Mouse (Mus musculus) heart, embryonic 12.5 days (tissue): Measurements from ENCODE around the gene Copz1. TPM values are rescaled to one million over a fixed set of nuclear protein-coding genes. Genes with fewer than 3 reads are reported as not detected.
A peak's percentile ranks its signal among the peaks of the same experiment; 100 is the strongest.
"Not testable (repeated sequence)": the region's sequence is repeated elsewhere in the genome, so short reads cannot be mapped to it uniquely, and the experiment has no call there.

Source experiments
- ATAC-seq: fragments of 200-750 bp; cut with Nextera tagmentation; 2 replicates; pipeline ENCODE4 v1.8.0; 2017; ENCODE audit warnings: moderate TSS enrichment, moderate library complexity; ENCODE audit not compliant: insufficient number of reproducible peaks, low FRiP score
- H3K27ac ChIP-seq: fragments of 300-500 bp; sonication (generic); 2 replicates; pipeline ENCODE4 v1.5.1; 2016; ENCODE audit warnings: mild to moderate bottlenecking, moderate library complexity; ENCODE audit not compliant: poor library complexity, severe bottlenecking
- H3K27me3 ChIP-seq: fragments of 300-500 bp; sonication (generic); replicated peaks from 2 replicates; pipeline ENCODE4 v1.6.1; 2016; ENCODE audit warnings: mild to moderate bottlenecking, moderate library complexity
- H3K36me3 ChIP-seq: fragments of 300-500 bp; sonication (generic); 2 replicates; pipeline ENCODE4 v1.6.1; 2016; ENCODE audit warnings: mild to moderate bottlenecking, moderate library complexity
- H3K4me1 ChIP-seq: fragments of 300-500 bp; sonication (generic); replicated peaks from 2 replicates; pipeline ENCODE4 v1.6.1; 2016; ENCODE audit warnings: mild to moderate bottlenecking
- H3K4me2 ChIP-seq: fragments of 300-500 bp; sonication (generic); 2 replicates; pipeline ENCODE4 v1.6.1; 2016; ENCODE audit warnings: mild to moderate bottlenecking, moderate library complexity
- H3K4me3 ChIP-seq: fragments of 300-500 bp; sonication (generic); 2 replicates; pipeline ENCODE4 v1.5.1; 2016; ENCODE audit warnings: mild to moderate bottlenecking
- H3K9ac ChIP-seq: fragments of 300-500 bp; sonication (generic); 2 replicates; pipeline ENCODE4 v1.6.1; 2016; ENCODE audit warnings: mild to moderate bottlenecking, moderate library complexity
- H3K9me3 ChIP-seq: fragments of 300-500 bp; sonication (generic); replicated peaks from 2 replicates; pipeline ENCODE4 v1.6.1; 2016; ENCODE audit warnings: mild to moderate bottlenecking, moderate library complexity
- WGBS: fragments of 180-500 bp; shearing (Covaris S2); methylation state at CpG from one replicate; pipeline ENCODE4 v1.1.7; 2016; 5-methylcytosine and 5-hydroxymethylcytosine counted together
- polyA plus RNA-seq: library from polyadenylated mRNA; unstranded; fragments of >200 nt; fragmentation: Nextera tagmentation; extraction: Ambion mirVana; gene quantifications from 2 replicates; pipeline ENCODE4 v1.2.1, GENCODE M21; 2016

The Copz1 gene
- polyA plus RNA-seq, 1 experiment from 2014 or later: 166 TPM

DNA sequence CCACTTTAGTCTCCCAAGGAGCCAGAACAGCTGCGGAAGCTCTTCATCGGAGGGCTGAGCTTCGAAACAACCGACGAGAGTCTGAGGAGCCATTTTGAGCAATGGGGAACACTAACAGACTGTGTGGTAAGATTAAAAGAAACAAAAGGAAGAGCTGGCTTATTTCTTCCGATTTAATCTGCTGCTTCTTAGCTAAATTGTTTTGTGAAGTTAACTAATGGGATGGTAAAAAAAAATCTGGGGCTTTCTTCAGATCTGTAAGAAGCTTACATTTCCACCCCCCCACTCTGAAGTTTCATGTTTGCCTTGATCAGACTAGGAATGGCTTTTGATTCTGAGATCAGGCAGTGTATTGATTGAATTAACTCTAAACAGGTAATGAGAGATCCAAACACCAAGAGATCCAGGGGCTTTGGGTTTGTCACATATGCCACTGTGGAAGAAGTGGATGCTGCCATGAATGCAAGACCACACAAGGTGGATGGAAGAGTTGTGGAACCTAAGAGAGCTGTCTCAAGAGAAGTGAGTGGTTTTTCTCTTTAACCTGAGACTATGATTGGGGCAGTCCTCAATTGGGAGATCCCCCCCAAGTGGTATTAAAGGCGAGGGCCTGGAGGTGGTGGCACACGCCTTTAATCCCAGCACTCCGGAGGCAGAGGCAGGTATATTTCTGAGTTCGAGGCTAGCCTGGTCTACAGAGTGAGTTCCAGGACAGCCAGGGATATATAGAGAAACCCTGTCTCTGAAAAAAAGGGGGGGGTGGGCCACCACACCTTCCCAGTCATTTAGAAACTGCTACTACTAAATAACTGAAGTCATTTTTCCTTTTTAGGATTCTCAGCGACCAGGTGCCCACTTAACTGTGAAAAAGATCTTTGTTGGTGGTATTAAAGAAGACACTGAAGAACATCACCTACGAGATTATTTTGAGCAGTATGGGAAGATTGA is 31.2 kb upstream of the Copz1 start:
- H3K27me3 ChIP-seq, H3K9me3 ChIP-seq, ATAC-seq: not testable (repeated sequence)
- H3K4me2 ChIP-seq: peak overlapping the region; percentile 95
- H3K36me3 ChIP-seq: peaks cover 46% of the 10 kb centered on the region
- H3K4me1 ChIP-seq: peaks cover 39% of the 10 kb centered on the region
- 14% methylated on average over 12 of the region's 12 CpGs for WGBS
- peak overlapping the region; percentile 86 for H3K27ac ChIP-seq
- peak overlapping the region; percentile 80 for H3K4me3 ChIP-seq
- H3K9ac ChIP-seq: peak overlapping the region; percentile 92

DNA sequence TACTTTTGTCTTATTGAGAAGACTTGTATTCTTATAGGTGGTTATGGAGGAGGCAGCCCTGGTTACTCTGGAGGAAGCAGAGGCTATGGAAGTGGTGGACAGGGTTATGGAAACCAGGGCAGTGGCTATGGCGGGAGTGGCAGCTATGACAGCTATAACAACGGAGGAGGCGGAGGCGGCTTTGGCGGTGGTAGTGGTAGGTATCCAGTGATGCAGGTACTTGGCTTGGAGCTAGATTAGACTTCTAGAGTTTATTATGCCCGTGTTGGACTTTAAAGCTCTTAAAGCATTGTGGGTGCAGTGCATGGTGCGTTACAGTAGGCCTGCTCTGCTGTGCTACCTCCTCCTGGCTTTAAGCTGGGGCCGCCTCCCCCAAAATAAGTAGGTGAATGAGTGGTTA is 29.6 kb upstream of the Copz1 start:
- peak overlapping the region; percentile 60 for H3K4me2 ChIP-seq
- WGBS: 73% methylated on average over 8 of the region's 8 CpGs
- H3K9me3 ChIP-seq: no peaks in the 10 kb centered on the region
- H3K4me3 ChIP-seq: peak overlapping the region; percentile 80
- 0 out of 2 replicates have a peak overlapping the region, but pooled peaks have one; percentile 40 for H3K27ac ChIP-seq
- ATAC-seq: no peak
- H3K27me3 ChIP-seq: no peaks in the 10 kb centered on the region
- H3K4me1 ChIP-seq: peaks cover 36% of the 10 kb centered on the region
- peak overlapping the region; percentile 21; the same call in 1 of the 2 replicates for H3K9ac ChIP-seq
- peaks cover 58% of the 10 kb centered on the region for H3K36me3 ChIP-seq

DNA sequence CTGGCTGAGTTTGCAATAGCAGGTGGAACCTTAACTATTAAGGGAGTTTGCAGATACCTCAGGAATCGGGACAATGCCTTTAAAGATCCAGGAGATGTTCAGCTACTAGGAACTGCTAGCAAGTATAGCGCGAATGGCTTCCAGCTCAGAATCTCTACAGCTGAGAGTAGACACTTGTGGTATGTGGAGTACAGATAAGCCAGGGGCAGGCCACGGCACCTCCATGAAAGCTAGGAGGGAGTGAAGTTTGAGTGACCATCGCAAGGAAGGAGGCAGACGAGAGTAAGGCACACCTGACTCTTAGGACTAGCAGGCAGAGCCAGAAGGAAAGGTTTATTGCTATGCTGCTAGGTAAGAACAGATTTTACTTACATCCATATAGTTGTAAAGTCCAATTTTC is 26.9 kb upstream of the Copz1 start:
- Histone ChIP-seq H3K9ac (no peak overlapping the region), H3K4me2 (no peak overlapping the region), H3K27me3 (no peaks in the 10 kb centered on the region), H3K36me3 (peaks cover 72% of the 10 kb centered on the region), H3K9me3 (no peaks in the 10 kb centered on the region), H3K27ac (0 out of 2 replicates have a peak overlapping the region, but pooled peaks have one; percentile 18), H3K4me1 (peaks cover 32% of the 10 kb centered on the region), H3K4me3 (0 out of 2 replicates have a peak overlapping the region, but pooled peaks have one; percentile 15)
- WGBS: 37% methylated on average over 6 of the region's 6 CpGs
- peak; percentile 24; the same call in 1 of the 2 replicates for ATAC-seq

DNA sequence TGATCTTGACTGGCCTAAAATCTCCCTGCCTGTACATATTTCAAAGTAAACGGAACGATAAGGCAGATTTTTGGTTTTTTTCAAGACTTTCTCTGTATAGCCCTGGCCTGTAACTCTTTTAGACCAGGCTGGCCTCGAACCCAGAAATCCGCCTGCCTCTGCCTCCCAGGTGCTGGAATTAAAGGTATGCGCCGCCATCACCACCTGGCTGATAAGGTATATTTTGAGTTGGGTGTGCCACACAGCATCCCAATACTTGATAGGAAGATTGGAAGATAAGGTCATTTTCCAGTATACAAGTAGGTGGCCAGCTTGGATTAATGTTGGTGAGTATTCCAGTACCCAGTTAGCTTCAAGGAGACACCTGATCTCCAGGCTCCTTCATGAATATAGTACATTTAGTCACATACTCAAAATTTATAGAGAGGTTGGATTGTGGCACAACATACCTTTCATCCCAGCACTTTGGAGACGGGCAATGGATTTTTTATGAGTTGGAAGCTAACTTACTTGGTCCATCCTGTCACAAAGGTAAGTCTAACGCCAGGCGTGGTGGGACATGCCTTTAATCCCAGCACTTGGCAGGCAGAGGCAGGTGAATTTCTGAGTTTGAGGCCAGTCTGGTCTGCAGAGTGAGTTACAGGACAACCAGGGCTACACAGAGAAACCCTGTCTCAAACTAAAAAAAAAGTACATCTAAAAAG is 25.3 kb upstream of the Copz1 start:
- no peaks in the 10 kb centered on the region for H3K9me3 ChIP-seq
- H3K27ac ChIP-seq: peak overlapping the region; percentile 24; the same call in 1 of the 2 replicates
- no peak for ATAC-seq
- H3K36me3 ChIP-seq: peaks cover 61% of the 10 kb centered on the region
- H3K4me3 ChIP-seq: no peak overlapping the region
- H3K4me2 ChIP-seq: no peak overlapping the region
- peaks cover 33% of the 10 kb centered on the region for H3K4me1 ChIP-seq
- H3K9ac ChIP-seq: no peak overlapping the region
- WGBS: 83% methylated on average over 9 of the region's 9 CpGs
- no peaks in the 10 kb centered on the region for H3K27me3 ChIP-seq

DNA sequence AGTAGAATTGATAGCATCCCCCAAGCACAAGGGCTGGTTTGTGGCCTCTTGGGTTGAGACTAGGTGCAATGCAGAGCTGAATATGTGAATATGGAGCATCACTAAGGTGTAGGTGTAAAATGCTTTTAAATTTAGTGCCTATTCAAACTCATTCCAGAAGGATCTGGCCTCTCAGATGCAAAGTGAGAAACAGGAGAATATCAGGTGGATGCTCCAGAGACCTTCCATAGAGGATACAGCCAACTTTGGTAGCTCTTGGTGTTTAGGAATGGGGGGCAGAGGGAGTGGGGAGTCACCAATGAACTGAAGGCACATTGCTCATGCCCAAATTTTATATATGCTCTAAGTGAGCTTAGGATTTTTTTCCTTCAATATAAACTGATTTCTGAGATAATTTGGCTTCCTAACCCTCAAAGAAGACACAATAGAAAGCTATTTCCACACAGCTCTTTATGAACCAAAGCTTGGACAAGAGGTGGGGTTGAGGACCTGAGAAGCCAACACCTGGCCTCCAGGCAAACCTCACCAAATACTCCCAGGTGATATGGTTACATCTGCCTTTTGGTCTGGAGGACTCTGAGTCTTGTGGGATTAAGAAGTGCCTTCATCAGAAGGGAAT is 24.6 kb upstream of the Copz1 start:
- H3K36me3 ChIP-seq: peaks cover 54% of the 10 kb centered on the region
- H3K9me3 ChIP-seq: no peaks in the 10 kb centered on the region
- H3K4me3 ChIP-seq: no peak overlapping the region
- H3K9ac ChIP-seq: no peak overlapping the region
- H3K4me1 ChIP-seq: peaks cover 26% of the 10 kb centered on the region
- H3K27ac ChIP-seq: peak overlapping the region; percentile 24; the same call in 1 of the 2 replicates
- ATAC-seq: no peak
- H3K27me3 ChIP-seq: no peaks in the 10 kb centered on the region
- H3K4me2 ChIP-seq: no peak overlapping the region

DNA sequence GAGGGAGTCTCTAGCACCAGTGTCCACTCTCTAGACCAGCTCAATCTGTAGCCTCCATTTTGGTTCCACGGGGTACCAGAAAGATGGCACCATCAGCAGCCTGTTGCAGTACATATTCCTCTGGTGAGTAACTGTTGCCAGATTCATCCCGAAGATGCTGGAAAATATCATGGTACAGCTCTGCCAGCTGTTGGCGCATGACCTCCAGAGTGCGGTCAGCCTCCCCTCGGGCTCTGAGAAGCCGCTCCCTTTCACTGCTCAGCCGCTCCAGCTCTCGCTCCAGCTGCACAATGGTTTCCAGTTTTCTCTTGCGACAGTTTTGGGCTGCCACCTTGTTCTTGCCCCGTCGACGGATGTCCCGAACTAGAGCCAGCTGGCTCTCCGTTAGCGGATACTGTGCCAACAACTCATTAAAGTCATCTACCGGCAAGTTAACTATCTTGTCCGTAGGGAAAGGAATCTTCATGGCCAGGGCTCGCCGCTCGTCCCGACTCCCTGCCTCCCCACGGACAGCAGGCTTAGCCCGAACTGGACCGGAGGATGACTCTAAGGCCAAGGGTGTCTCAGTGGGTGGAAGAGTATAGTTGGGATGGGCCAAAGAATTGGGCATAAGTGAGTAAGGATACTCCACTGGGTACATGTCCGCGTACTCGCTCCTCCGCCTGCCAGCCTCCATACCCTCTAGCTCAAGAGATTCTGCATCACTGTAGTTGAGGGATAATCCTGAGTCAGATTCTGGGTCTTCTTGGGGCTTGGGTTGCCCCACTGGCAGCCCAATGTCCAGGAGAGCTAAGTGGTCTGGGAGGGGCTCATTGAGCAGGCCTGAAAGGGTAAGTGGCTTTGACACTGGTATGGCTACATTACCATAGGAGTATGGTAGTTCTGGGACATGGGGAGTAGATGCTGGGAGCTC is 23.9 kb upstream of the Copz1 start:
- H3K4me2 ChIP-seq: peak overlapping the region; percentile 7; the same call in 1 of the 2 replicates
- no peak overlapping the region for H3K4me3 ChIP-seq
- H3K27me3 ChIP-seq: no peaks in the 10 kb centered on the region
- WGBS: 81% methylated on average over 28 of the region's 28 CpGs
- H3K36me3 ChIP-seq: peaks cover 47% of the 10 kb centered on the region
- H3K27ac ChIP-seq: no peak overlapping the region
- no peaks in the 10 kb centered on the region for H3K9me3 ChIP-seq
- no peak for ATAC-seq
- H3K4me1 ChIP-seq: peaks cover 18% of the 10 kb centered on the region
- H3K9ac ChIP-seq: no peak overlapping the region

DNA sequence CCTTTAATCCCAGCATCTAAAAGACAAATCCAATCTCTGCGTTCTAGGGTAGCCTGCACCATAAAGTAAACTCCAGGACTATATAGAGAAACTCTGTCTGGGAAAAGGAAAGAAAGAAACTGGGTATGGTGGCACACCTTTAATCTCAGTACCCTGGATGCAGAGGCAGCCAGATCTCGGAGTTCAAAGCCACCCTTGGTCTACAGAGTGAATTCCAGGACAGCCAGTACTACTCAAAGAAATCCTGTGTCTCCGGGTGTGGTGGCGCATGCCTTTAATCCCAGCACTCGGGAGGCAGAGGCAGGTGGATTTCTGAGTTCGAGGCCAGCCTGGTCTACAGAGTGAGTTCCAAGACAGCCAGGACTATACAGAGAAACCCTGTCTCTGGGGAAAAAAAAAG is 23.0 kb upstream of the Copz1 start:
- Histone ChIP-seq H3K36me3 (peaks cover 42% of the 10 kb centered on the region), H3K4me1 (peaks cover 17% of the 10 kb centered on the region)
- WGBS: 82% methylated on average over 6 of the region's 6 CpGs
- H3K4me3 ChIP-seq, H3K27ac ChIP-seq, H3K9me3 ChIP-seq, ATAC-seq, H3K9ac ChIP-seq, H3K4me2 ChIP-seq, H3K27me3 ChIP-seq: not testable (repeated sequence)

DNA sequence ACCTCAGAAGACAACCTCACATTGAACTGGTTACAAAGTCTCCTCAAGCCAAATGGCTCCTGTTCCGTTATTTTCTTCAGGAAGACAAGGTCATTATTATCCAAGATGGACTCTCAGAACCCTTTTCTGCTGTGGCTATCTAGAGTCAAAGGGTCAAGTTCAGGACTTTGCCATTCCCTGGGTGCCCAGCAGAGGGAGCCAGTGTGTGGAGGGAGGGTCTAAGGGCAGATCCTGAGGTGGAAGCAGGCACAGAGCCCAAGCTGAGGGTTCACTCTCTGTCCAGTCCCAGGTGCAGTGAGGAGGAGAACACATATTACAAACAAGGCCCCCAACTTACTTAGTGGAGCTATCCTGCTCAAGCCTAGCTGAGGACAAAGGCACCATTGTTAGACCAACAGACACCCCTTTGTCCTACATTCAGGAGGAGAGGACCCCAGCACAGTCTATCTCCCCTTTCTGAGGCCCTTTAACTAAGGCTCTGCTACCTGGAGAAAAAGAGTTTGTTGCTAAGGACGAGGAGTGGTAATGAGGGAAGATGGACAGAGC is 22.2 kb upstream of the Copz1 start:
- WGBS: 40% methylated on average over 2 of the region's 2 CpGs
- peak; percentile 37; the same call in 1 of the 2 replicates for ATAC-seq
- H3K9ac ChIP-seq: no peak overlapping the region
- H3K9me3 ChIP-seq: no peaks in the 10 kb centered on the region
- H3K4me2 ChIP-seq: peak overlapping the region; percentile 45
- peak overlapping the region; percentile 22 for H3K4me3 ChIP-seq
- H3K27ac ChIP-seq: peak overlapping the region; percentile 46; the same call in 1 of the 2 replicates
- H3K27me3 ChIP-seq: no peaks in the 10 kb centered on the region
- H3K36me3 ChIP-seq: peaks cover 38% of the 10 kb centered on the region
- H3K4me1 ChIP-seq: peaks cover 22% of the 10 kb centered on the region

DNA sequence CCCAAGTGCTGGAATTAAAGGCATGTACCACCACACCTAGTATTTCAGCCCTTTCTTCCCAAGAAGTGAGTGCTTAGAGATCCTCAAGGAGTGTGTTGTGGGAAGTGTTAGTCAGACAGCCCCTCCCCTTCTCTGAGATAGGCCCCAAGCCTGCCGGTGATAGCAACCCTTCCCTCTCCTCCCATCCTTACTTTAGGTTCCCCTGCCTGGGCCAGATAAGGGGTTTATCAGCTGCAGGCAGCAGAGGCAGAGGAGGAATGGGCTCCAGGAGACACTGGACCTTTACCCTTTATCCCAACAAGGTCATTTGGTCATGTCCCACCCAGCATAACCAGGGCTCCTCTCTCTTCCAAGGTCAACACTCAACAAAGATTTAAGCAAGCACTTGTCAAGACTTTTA is 20.9 kb upstream of the Copz1 start:
- peak overlapping the region; percentile 45 for H3K4me2 ChIP-seq
- no peaks in the 10 kb centered on the region for H3K9me3 ChIP-seq
- peaks cover 20% of the 10 kb centered on the region for H3K4me1 ChIP-seq
- no peak overlapping the region for H3K9ac ChIP-seq
- peaks cover 26% of the 10 kb centered on the region for H3K36me3 ChIP-seq
- peak; percentile 79 for ATAC-seq
- H3K4me3 ChIP-seq: peak overlapping the region; percentile 22; the same call in 1 of the 2 replicates
- WGBS: 7% methylated on average over 1 of the region's 1 CpGs
- H3K27me3 ChIP-seq: no peaks in the 10 kb centered on the region
- peak overlapping the region; percentile 72 for H3K27ac ChIP-seq

DNA sequence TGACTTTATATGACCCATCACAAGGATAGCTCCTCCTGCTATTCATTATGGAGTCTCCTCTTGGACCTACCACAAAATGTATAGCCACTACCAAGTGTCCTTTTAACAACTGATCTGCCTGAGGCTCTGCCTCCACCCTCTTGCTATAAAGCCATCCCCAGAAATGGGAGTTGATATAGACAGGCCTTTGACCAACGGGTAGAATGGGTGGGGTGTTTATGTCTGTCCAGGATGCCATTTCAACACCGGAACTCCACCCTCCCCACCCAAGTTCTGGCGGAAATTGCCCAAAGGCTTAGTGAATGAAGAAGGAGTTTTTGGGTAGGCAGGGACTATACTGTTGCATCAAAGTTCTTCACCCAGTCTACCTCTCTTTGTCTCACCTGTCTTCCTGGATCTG is 19.9 kb upstream of the Copz1 start:
- peak overlapping the region; percentile 72; the same call in 1 of the 2 replicates for H3K27ac ChIP-seq
- H3K9ac ChIP-seq: no peak overlapping the region
- H3K4me2 ChIP-seq: peak overlapping the region; percentile 45
- ATAC-seq: peak; percentile 41
- 76% methylated on average over 3 of the region's 3 CpGs for WGBS
- H3K27me3 ChIP-seq: no peaks in the 10 kb centered on the region
- H3K9me3 ChIP-seq: no peaks in the 10 kb centered on the region
- H3K4me3 ChIP-seq: 0 out of 2 replicates have a peak overlapping the region, but pooled peaks have one; percentile 8
- peaks cover 23% of the 10 kb centered on the region for H3K4me1 ChIP-seq
- H3K36me3 ChIP-seq: peaks cover 15% of the 10 kb centered on the region
